Mouse (Mus musculus): ENCODE measurements around the gene Dsel.

DNA sequence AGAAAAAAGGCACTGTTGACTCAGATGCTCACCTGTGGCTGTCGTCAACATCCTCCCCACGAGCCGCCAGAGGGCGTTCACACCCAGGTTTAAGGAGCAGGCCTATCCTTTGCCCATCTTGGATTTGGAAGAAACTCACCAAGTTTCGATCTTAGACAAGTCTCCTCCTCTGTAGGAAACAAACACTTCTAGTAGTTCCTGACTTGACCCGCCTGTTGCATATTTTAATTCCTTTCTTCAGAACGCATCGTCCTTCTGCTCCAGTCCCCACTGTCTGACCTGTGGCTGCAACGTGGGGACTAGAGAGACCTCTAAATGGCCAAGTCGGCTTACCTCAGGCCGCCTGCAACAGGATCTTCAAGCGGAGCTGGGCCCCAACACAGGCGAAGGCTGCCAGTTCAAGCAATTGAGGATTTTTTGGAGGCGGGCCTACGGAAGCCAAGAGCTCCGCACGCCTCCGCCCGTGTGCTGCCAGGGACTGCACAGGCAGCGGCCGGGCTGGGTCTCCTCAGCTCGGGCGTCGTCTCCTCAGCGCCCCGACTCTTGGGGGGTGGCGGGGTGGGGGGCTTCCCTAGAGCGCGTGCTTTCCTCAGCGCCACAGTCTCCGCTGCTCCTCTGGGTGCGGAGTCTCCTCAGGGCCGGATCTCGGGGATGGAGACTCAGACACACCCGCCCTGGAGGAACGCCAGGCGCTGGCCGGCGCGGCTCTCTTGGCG lies 497 bp downstream of the Dsel start:
- TF ChIP-seq CTCF (IDR thresholded peaks at IDR 0.05; ENCODE audit: low read depth, low read length) (peak; percentile 87), POLR2A (IDR thresholded peaks at IDR 0.05; ENCODE audit: borderline replicate concordance, low read depth, low read length) (no peak)

Measured in bone marrow macrophage, adult 2 months (primary cell).